In genomic region chrX:10422440-10422839, GRCm38 (mm10) we compare ENCODE assay signal across 13 mouse cellular contexts.
DNase-seq lines count a peak whose midpoint lies in the region; ATAC-seq and TF ChIP-seq lines count a peak whose summit lies in the region.
"Had no signal": no experiment of that assay in that cellular context is flagged by ENCODE, and none has a peak within 500 bp of the region (broad histone marks: within the 10 kb centered on the region; RNA-seq: fewer than 3 reads in every experiment).

No protein-coding gene starts in this region.

- H3K36me3 ChIP-seq in forebrain, embryonic 13.5 days (ENCODE audit: poor library complexity, severe bottlenecking) = no peaks in the 10 kb centered on the region
- no peaks in the 10 kb centered on the region for H3K36me3 ChIP-seq in forebrain, embryonic 12.5 days (replicated peaks)
- no peaks in the 10 kb centered on the region for H3K36me3 ChIP-seq in neural tube, embryonic 15.5 days
- H3K36me3 ChIP-seq: G1E had no signal

- no peak overlapping the region for H3K9ac ChIP-seq in forebrain, embryonic 13.5 days
- no peak overlapping the region for H3K9ac ChIP-seq in forebrain, embryonic 12.5 days
- no peak overlapping the region for H3K9ac ChIP-seq in neural tube, embryonic 15.5 days (replicated peaks)
- H3K9ac ChIP-seq: liver, embryonic 14.5 days had no signal

- no peaks in the 10 kb centered on the region for H3K9me3 ChIP-seq in forebrain, embryonic 13.5 days (replicated peaks)
- no peaks in the 10 kb centered on the region for H3K9me3 ChIP-seq in forebrain, embryonic 12.5 days
- H3K9me3 ChIP-seq in neural tube, embryonic 15.5 days (replicated peaks) = no peaks in the 10 kb centered on the region
- H3K9me3 ChIP-seq: G1E had no signal

- H3K4me3 ChIP-seq in forebrain, embryonic 13.5 days = no peak overlapping the region
- H3K4me3 ChIP-seq in forebrain, embryonic 12.5 days (replicated peaks) = no peak overlapping the region
- H3K4me3 ChIP-seq in left cerebral cortex, adult 2 months = no peak overlapping the region
- H3K4me3 ChIP-seq in neural tube, embryonic 15.5 days (replicated peaks) = no peak overlapping the region

- peak; percentile 69; the same call in 1 of the 2 replicates for ATAC-seq in forebrain, embryonic 13.5 days
- no peak for ATAC-seq in forebrain, embryonic 12.5 days (ENCODE audit: low FRiP score)
- no peak for ATAC-seq in neural tube, embryonic 15.5 days (ENCODE audit: low FRiP score)
- ATAC-seq: intestine, postnatal 0 days had no signal

- H3K27me3 ChIP-seq in forebrain, embryonic 13.5 days = no peaks in the 10 kb centered on the region
- no peaks in the 10 kb centered on the region for H3K27me3 ChIP-seq in forebrain, embryonic 12.5 days
- H3K27me3 ChIP-seq in neural tube, embryonic 15.5 days (replicated peaks) = no peaks in the 10 kb centered on the region

- H3K27ac ChIP-seq in forebrain, embryonic 13.5 days = no peak overlapping the region
- no peak overlapping the region for H3K27ac ChIP-seq in forebrain, embryonic 12.5 days
- H3K27ac ChIP-seq in left cerebral cortex, adult 2 months = no peak overlapping the region
- no peak overlapping the region for H3K27ac ChIP-seq in neural tube, embryonic 15.5 days (replicated peaks)
- H3K27ac ChIP-seq: liver, embryonic 14.5 days had no signal

- H3K4me2 ChIP-seq in forebrain, embryonic 13.5 days = no peak overlapping the region
- no peak overlapping the region for H3K4me2 ChIP-seq in forebrain, embryonic 12.5 days
- H3K4me2 ChIP-seq in neural tube, embryonic 15.5 days = no peak overlapping the region

- intact Hi-C loops in left cerebral cortex, postnatal 4 days (cut with DNase I) = no loop called here
- intact Hi-C loops in left cerebral cortex, adult 2 months (cut with DNase I) = no loop called here

- no peaks in the 10 kb centered on the region for H3K4me1 ChIP-seq in forebrain, embryonic 13.5 days
- no peaks in the 10 kb centered on the region for H3K4me1 ChIP-seq in forebrain, embryonic 12.5 days
- H3K4me1 ChIP-seq in neural tube, embryonic 15.5 days = no peaks in the 10 kb centered on the region

- DNase-seq in left cerebral cortex, postnatal 4 days = peak; percentile 83
- no peak for DNase-seq in left cerebral cortex, adult 2 months (ENCODE audit: extremely low spot score in 1 of 2, low spot score in 2 of 2)
- peak; percentile 28 for DNase-seq in Muller cell, postnatal 12 days (ENCODE audit: inconsistent ontology term)
- peak; percentile 69 to 70 for DNase-seq in cerebellum, postnatal 14 days
- DNase-seq in frontal cortex, postnatal 25 days (ENCODE audit: low spot score in 2 of 2) = no peak
- DNase-seq: gastrocnemius, postnatal 10 days; right cerebral cortex, adult 18-20 months had no signal

- WGBS in forebrain, embryonic 13.5 days = 64% methylated on average over 2 of the region's 2 CpGs
- WGBS in forebrain, embryonic 12.5 days = 84% methylated on average over 2 of the region's 2 CpGs
- WGBS in neural tube, embryonic 15.5 days = 68% methylated on average over 2 of the region's 2 CpGs

- TF ChIP-seq CTCF in left cerebral cortex, adult 2 months (IDR thresholded peaks at IDR 0.05) = no peak

Comparison
In these comparisons a context has a peak if more than half of its experiments do, and no peak if none do; other contexts are left out.
1. DNase-seq: peak in left cerebral cortex, postnatal 4 days (single experiment), Muller cell, postnatal 12 days (single experiment) and cerebellum, postnatal 14 days (2 of 2); none in left cerebral cortex, adult 2 months (0 of 2) and frontal cortex, postnatal 25 days (0 of 2).